Mouse (Mus musculus): ENCODE measurements around the gene Ube2g2.
"Not testable (repeated sequence)": the region's sequence is repeated elsewhere in the genome, so short reads cannot be mapped to it uniquely, and the experiment has no call there.

Ube2g2 gene

GRCm38 (mm10) chr10:77636234-77636922 is 14.3 kb downstream of the Ube2g2 start:
- DNase-seq (ENCODE audit: low read depth, low spot score): no peak

GRCm38 (mm10) chr10:77638956-77639355 is 16.9 kb downstream of the Ube2g2 start:
- no peak for DNase-seq (ENCODE audit: low read depth, low spot score)

GRCm38 (mm10) chr10:77643160-77643559 is 21.1 kb downstream of the Ube2g2 start:
- DNase-seq (ENCODE audit: low read depth, low spot score): no peak

- DNase-seq (ENCODE audit: low read depth, low spot score): no peak
Observed at GRCm38 (mm10) chr10:77645571-77645970, 23.5 kb downstream of the Ube2g2 start.

DNA sequence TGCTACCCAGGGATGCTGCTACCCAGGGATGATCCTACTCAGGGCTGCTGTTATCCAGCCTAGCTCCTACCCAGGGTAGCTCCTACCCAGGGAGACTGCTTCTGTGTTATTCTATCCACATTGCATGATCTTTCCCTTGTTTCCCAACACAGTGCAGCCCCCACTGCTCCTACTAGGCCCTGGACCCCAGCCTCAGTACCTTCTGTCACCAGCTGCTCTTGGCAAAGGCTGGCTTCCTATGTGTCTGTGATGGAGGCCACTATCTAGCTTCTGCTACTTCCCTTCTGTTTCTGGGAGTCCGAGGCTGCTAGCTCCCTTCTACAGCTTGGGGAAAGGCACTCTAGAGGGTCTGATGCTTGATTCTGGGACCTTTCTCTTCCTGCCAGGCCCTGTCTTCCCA is 25.4 kb downstream of the Ube2g2 start:
- no peak for DNase-seq (ENCODE audit: low read depth, low spot score)

- DNase-seq (ENCODE audit: low read depth, low spot score): peak; percentile 33
Observed at GRCm38 (mm10) chr10:77647901-77648300, 25.8 kb downstream of the Ube2g2 start.

DNA sequence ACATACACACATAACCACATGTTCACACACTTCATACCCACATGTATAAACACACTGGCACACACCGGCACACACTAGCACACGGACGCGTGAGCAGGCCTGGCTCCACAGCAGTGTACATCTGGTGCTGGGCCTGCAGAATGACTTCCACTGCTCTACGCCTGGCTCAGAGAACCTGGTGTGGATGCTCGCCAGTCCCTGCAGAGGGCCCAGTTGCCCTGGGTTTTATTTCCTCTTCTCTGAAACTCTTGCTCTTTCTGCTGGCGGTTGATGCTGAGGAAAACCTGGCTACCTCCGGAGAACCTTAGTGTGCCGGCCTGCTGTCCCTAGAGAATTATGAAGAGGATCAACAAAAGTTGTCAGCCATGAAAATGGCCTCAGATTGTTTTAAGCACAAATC is 30.0 kb downstream of the Ube2g2 start:
- no peak for DNase-seq (ENCODE audit: low read depth, low spot score)

GRCm38 (mm10) chr10:77658286-77658994 is 36.4 kb downstream of the Ube2g2 start:
- no peak for DNase-seq (ENCODE audit: low read depth, low spot score)

- peak; percentile 21 for DNase-seq (ENCODE audit: low read depth, low spot score)
Observed at GRCm38 (mm10) chr10:77663949-77664665, 42.0 kb downstream of the Ube2g2 start.

GRCm38 (mm10) chr10:77666342-77666741 is 44.3 kb downstream of the Ube2g2 start:
- DNase-seq (ENCODE audit: low read depth, low spot score): no peak

- DNase-seq (ENCODE audit: low read depth, low spot score): no peak
Observed at GRCm38 (mm10) chr10:77667402-77667801, 45.3 kb downstream of the Ube2g2 start.

GRCm38 (mm10) chr10:77670710-77671109 is 48.6 kb downstream of the Ube2g2 start:
- DNase-seq (ENCODE audit: low read depth, low spot score): no peak

GRCm38 (mm10) chr10:77671519-77671918 is 49.4 kb downstream of the Ube2g2 start:
- DNase-seq (ENCODE audit: low read depth, low spot score): no peak

DNA sequence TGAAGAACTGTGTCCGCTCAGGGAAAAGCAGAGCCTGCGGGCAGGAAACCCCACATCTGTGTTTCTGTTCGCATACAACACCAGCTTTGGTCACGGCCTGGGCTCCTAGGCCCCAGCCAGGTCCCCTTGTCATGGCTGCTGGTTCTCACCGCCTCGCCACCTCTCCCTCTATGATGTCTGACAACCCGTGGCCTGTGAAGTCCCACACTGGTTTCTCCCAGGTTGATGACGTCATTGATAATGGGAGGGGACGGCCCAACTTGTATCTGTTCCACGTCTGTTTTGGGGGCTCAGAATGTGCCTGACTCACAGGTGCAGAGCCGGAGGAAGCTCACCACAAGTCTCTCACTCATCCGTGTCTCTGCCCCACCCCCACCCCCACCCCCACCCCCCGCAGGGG is 51.7 kb downstream of the Ube2g2 start:
- DNase-seq (ENCODE audit: low read depth, low spot score): no peak

DNA sequence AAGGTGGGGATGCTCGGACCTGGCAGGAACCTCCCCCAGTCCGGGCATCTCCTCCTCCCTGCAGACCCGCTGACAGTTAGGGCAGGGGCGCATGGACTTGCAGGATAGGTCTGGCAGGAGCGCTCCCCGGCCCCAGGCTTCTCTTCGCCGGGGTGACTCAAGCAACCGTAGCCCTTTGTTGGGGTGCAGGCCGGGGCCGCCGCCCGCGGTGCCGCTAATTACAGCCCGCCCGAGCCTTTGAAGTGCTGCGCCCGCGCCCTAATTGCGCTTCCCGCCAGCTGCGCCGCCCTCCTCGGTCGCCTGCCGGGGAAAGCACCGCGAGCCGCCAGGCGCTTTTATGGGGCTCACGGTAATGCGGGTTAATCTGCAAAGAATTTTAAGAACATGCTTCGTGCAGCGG is 55.5 kb downstream of the Ube2g2 start:
- no peak for DNase-seq (ENCODE audit: low read depth, low spot score)

DNA sequence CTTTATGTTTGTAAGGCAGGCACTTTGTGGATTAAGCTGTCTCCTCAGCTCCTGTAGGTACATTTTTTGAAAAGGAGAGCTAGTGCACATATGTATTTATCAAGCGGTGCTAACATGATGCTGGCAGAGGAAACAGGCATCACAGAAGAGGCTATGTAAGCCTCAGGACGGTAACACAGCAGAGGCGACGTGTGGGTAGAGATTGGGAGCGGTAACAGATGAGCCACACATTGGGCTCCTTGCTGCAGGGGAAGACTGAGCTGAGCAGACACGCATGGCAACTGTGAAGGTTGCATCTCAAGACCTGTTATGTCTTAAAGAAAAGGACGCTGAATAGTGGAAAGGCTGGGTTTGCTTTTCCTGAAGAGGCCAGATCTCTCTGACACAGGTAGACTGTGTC is 60.9 kb downstream of the Ube2g2 start:
- no peak for DNase-seq (ENCODE audit: low read depth, low spot score)

- no peak for DNase-seq (ENCODE audit: low read depth, low spot score)
Observed at GRCm38 (mm10) chr10:77684181-77684580, 62.1 kb downstream of the Ube2g2 start.

DNA sequence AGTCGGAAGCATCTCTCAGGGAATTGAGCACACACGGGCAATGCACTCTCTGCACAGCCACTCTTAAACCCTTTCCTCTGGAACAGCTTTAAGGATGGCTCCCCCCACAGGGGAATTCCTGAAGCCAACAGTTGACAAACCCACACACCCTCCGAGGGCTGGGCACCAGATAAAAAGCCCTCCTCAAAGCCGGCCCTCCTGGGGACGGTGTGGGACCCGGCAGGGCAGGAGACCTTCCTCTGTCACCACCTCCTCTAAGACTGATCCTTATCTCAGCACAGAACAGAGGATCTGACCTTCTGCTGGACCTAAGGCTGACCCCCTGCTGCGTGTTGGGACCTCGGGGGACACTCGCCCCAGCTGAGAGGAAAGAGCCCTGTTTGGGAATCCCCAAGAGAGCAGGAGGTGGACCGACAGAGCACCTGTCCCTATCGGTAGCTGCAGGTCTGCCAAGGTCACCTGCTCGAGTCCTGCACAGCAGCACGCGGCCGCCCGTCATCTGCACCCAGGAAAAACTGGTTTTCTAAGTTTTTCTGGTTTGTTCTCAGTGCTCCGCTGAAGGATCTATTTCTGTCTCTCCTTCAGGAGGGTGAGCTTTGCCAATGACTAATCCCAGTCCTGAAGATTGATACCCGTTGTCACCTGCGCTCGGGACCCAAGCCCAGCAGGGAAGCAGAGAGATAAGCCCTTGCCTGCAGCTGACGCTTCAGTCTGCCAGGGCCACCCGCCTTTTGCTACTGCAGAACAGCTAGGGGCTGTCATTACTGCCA is 64.0 kb downstream of the Ube2g2 start, which contains the start of gene Tspear:
Gene Tspear (plus strand): TSS at position 675 of the 770 bp plus-strand sequence.
- no peak for DNase-seq (ENCODE audit: low read depth, low spot score)

- DNase-seq (ENCODE audit: low read depth, low spot score): no peak
Observed at GRCm38 (mm10) chr10:77687021-77687420, 64.9 kb downstream of the Ube2g2 start.

DNA sequence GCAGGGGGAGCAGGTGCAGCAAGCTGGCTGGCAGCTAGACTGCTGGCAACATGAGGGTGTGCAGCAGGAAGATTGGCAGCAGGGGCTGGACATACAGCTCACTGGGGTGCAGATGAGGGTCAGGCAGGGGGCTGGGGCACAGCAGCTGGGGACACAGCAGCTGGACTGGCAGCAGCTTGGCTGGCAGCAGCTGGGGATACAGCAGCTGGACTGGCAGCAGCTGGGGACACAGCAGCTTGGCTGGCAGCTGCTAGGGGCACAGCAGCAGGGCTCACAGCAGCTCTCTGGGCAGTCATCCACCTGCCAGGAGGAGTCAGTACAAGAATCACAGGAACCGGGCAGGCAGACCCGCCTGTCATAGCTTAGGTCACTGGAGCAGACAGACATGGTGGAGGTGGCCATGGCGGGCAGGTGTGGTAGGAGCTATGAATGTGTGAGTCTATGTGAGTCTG is 68.3 kb downstream of the Ube2g2 start, which contains the start of gene Gm19402:
Gene Gm19402 (minus strand): TSS at position 402 of the 452 bp plus-strand sequence.
- not testable (repeated sequence) for DNase-seq (ENCODE audit: low read depth, low spot score)

Measured in R1 (cell line).